Mouse (Mus musculus) cerebellum, adult 18-20 months (tissue): ENCODE results near the gene Hoxa11.
A peak's percentile ranks its signal among the peaks of the same experiment; 100 is the strongest.

ENCODE experiments used
- DNase-seq, 2 experiments: peaks; one replicate each; pipeline ENCODE4 v3.0.0; 2021

Gene Hoxa11

DNA sequence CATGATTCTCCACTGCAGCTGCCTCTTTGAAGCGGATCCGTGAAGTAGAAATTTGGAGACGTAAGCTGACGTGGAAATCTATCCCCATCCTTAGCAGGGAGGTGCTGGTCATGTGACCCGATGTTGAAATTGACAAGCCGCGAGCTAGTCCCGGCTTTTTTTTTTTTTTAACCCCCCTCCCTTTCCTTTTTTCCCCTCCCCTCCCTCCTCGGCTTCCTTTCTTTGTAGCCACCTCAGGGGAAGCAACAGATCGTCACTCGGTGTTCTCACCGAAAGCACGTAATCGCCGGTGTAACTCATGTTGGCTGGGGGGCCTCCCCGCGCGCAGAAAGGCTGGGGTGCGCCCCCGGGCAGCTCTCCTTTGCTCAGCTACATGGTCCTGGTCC, at the start of gene Hoxa11:
Gene Hoxa11, minus strand, starts transcription at position 54 of the 386 bp plus-strand sequence.
- DNase-seq: no peak

DNA sequence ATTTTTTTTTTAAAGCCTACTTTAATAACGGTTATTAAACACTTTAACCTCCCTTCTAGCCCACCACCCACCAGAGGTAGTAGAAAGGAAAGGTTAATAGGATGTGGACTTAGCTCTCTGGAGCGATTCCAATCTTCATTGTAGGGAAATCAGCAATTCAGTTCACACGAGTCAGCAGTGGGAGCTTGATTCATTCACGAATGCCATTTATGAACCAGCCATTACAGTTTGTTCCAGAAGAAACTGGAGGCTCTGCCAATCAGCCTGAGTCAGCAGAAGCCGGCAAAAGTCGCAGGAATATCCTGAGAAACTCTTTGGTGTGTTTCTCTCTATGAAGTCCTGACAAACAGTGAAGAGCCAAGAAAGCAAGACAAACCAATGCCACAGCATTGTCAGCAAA, 49.0 kb upstream of the Hoxa11 start:
- DNase-seq: no peak

DNA sequence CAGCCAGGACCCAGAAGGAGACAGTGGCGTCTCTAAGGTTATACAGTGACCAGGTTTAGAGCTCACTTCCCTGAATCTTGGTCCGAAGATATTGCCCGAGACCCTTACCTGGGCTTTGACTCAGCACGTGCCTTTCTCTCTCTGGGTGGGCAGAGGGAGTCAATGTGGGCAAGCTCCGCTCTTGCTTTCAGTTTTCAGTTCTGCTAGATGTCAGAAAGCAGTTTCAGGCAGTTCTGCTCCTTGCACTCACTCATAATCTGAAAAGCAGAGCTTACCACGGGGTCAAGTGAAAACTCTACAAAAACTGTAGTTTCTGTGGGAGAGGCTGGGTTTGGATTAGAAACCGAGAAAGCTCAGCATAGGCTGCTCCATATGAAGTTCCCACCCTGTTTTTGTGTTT, 46.7 kb upstream of the Hoxa11 start:
- DNase-seq: no peak

DNA sequence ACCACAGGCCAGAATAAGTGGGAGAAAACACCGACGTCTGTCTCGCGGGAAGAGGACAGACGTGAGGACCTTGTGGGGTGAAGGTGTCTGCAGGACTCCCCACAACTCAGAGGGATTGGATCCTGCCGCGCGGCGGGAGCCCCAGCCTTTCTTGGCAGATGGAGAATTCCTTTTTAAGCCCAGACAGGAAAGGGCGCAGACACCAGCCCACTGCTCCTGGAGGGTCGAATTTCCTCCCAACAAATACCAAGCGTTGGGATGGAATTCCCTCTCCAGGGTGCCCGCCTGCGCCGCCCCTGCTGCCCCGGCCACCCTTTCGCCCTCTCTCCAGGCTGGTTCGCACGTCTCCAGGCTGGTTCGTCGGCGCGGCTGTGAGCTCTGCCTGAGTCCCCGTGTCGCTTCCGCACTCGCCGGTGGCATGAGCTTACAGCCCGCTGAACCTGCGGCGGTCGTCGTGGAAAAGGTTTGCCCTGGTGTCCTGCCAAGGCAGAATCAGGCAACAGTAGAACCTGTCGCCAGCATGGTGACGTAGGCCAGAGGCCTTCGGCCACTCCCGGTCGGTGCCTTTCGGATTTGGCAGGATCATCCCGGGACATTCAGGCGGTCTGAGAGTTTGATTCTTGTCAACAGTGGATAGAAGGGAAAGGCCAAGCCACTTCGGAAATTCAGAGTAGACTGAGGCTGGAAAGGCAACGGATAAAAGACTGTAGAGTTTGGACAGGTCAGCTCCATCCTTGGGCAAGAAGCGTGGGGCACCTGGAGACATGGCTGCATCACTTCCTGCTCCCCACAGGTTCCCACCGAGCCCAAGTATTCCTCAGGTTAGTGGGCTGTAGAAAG, 45.6 kb upstream of the Hoxa11 start:
- no peak for DNase-seq

DNA sequence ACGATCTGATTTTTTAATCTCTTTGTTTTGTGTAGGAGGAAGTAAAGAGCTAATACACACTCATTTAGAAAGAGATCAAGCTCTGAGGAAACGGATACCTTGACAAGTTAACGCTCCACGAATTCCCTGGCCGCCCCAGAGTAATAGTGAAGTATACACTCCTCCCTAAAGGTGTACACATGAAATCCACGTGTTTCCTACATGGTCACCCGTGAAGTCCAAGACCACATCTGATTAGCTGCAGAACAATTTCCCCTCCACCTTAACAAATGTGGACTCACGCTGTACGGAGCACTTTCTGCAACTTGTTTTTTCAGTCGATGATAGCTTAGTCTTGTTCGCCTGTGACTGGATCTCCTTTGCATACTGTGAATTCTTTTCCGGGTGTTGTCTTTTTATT, 44.6 kb upstream of the Hoxa11 start:
- DNase-seq: no peak

DNA sequence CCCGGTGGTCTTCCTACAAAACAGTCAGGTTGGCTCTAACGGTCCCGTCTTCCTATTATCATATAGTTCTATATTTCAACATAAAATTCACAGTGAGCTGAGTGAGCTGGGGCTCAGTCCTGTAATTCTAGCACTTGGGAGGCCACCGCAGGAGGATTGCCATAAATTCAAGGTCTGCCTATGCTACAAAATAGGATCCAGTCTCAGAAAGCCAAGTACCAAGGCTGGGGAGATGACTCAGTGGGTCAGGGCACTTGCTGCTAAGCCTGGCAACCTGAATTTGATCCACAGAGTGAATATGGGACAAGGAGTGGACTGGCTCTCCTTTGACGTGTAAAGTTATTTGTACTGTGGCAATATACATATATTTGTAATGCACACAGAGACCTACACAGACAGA, 38.3 kb upstream of the Hoxa11 start:
- no peak for DNase-seq

DNA sequence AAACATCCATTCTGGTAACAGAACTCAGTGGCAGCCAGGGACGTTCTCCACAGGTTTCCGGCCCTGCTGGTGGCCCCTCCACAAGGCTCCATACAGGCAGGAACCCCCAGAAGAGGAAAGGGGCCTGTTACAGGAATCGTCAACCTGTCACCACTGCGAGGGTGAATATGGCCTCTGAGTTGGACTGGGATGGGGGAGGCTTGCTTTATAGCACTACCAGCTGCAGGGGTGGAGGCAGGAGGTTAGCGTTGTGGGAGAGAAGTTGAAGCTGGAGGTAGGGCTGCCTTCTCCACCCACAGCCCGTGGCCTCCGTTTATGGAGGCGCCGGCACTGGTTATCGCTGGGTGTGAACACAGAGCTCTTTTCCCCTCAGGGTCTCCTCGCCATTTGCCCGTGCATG, 35.5 kb upstream of the Hoxa11 start:
- DNase-seq: no peak

DNA sequence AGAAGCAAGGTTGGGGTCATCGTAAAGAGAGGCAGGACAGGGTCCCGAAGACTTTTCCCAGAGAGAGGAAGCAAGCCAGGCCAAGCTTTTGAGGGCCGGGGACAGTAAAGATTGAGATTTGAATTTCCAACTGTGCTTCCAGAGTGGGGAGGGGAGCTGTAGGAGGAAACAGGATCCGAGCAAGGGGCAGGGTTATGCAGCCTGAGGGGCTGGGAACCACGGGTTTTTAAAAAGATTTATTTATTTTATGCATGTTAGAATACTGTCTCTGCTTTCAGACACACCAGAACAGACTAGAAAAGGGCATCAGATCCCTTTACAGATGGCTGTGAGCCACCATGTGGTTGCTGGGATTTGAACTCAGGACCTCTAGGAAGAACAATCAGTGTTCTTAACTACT, 31.3 kb upstream of the Hoxa11 start:
- no peak for DNase-seq

GRCm38 (mm10) chr6:52276382-52276781, 30.8 kb upstream of the Hoxa11 start:
- no peak for DNase-seq

DNA sequence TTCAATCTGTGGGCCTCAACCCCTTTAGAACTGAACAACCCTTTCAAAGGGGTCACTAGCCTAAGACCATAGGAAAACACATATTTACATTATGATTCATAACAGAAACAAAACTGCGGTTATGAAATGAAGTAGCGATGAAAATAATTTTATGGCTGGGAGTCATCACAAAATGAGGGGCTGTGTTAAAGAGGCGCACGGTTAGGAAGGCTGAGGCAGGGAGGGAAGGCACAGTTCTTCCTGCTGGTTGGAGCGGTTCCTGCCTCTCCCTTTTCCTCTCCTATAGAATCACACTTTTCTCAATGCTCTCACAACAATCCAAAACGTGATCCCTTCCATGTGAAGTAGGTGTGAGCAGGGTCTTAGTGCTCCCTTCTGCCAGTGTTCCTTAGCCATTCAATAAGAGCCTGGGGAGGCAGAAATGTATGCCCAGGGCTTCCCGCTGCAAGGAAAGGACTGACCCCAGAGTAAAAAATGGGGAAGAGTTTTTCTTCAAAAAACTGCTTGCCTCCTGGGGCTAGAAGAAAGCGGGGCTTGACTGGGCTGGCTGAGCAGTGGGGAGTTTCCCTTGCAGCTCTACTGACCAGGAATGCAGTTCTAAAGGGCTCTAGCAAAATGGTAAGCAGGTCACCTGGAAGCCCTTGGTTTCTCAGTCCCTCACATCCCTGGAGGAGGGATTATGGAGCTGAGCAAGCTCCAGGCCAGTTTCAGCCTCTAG, 30.1 kb upstream of the Hoxa11 start:
- DNase-seq: no peak

DNA sequence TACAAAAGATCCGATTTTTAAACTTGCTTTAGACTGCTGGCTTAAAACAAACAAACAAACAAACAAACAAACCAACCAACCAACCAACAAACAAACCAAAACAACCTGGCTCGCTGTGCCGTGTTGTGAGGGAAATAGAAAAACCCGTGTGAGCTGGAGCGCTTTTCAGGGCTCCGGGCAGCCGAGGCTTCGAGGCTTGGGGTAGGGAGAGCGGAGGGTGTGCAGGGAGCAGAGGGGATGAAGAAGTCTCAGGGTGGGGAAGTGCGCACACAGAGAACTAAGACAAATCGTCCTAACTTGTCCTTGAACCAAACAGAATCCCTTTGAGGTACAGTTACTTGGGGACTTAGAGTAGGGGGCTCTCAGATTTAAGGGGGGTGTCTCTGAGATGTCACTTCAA, 29.0 kb upstream of the Hoxa11 start:
- DNase-seq: no peak

DNA sequence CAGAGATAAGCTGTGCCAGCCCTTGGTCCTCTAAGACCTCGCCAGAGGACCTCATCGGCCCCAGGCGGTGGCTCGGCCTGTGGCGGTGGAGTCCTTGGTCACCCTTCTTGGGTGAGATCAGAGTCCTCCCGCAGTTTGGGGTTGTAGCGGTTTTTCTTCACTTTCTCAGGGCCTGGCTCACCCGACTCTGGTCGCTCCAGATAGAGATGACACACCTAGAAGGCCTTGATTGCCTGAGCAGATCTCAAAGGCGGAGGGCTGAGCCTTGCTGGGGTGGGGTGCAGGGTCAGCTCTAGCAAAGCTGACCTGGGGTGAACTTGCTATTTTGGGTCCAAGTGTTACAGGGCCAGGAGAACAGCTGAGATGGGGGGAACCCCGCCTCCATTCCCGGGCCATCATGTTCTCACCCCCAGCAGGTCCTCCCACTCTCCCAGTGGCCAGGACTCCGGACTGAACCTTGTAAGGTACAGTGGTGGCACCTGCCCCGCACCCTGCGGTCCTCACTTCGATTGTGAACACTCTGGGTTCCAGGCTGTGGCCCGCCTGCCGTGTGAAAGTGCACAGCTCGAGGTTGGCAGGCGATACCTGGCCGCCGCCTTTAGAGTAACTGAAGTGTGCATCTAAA, 28.2 kb upstream of the Hoxa11 start:
- DNase-seq: no peak

DNA sequence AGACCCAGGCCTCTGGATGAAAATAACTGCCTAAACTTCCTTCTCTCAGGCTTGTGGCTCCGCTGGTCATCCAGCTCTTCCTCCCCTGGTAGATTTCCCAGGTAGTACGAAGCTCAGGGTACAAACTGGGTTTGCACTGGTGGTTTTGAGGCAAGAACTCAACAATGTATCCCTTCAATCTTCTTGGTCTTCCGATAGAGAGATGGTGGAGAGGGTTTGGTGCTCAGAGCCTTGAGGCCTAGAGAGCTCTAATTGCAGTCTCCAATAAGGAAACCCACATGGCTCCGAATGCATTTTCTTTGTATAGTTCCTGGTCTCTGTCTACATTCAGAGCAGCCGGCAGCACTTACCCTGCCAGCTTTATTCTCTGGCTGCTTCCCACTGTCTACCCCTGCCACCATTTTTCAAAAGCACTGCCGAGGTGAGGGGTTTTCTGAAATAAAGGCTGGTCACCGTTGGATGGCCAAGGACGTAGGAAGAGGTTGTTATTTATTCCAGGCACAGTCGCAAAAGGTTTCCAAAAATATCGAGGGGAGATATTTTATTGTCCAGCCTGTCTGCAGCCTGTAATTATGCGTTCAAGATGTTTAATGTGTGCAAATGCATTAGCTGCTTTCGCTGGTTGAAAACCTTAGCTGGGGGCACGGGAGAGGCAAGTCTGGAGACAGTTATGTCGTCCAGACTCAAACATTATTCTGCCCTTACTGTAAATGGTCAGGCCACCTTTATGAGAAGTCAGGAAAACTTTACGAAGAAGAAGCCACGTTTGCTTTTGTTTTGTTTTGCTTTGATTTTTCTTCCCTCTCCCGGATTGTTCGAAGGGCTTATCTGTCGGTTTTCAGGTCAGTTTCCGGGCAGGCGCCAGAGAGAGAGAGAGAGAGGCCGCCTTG, 27.4 kb upstream of the Hoxa11 start:
- no peak for DNase-seq

DNA sequence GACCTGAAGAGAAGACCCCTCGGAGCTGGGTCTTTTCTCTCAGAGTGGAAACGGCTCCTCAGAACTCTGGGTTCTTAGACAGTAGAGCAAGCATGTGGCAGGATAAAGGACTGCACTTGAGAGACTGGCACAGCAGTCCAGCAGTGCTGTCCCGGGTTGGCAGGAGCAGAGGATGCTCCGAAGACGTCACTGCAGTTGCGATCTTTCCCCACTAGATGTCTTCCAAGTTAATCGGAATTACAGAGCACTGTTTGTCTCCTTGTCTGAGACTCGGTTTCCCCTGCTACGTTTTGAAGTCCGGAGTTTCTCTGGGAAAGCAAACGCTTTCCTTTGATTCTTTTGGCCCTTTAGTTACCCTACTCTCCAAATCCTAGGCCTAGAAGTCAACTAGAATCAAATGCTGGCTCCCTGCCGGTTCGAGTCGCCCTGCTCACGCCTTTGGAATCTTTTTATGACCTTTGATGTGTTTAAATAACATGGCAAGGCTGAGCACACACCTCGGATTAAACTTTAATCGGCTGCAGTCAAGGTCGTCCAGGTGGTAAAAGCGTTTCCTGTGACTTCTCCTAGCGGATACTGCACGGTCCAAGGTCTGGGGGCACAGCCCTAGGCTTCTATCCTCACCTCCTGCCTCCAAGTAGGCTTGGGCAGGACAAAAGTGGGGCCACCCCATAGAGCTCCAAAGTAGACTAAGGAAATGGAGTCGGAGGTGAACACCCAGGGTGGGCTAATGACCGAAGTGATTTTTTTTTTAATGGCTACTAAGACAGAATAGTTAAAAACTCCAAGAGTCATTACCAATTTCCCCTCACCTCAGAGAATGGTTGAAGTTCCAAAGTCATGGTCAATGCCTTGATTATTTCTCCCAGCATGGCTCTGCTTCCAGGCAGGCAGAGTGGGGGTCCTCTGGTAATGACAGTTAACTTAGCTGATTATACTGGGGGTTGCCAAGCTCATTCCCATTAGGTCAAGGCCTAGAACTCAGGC, 25.2 kb upstream of the Hoxa11 start:
- DNase-seq: peak; percentile 52 to 53

GRCm38 (mm10) chr6:52268756-52269155, 23.1 kb upstream of the Hoxa11 start:
- DNase-seq: no peak

- DNase-seq: no peak
Measured at GRCm38 (mm10) chr6:52268341-52268740, 22.7 kb upstream of the Hoxa11 start.

DNA sequence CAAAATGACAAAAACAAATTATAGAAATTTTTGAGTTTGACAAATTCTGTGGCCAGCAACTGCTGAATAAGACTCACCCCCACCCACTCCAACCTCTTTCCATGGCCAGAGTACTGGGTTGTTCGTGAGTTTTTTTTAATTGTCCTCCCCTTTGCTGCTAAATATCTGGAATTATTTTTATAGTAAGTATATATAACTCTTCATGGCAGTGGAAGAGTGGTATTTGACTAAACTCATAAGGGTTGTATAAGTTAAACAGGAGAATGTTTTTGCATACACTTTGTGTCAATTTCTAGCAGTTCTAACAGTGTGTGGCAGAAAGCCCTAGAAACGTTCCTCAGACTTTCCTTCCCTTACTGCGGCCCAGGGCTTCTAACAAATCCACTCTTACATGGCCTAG, 22.1 kb upstream of the Hoxa11 start:
- DNase-seq: no peak

- no peak for DNase-seq
Measured at GRCm38 (mm10) chr6:52267221-52267620, 21.6 kb upstream of the Hoxa11 start.

DNA sequence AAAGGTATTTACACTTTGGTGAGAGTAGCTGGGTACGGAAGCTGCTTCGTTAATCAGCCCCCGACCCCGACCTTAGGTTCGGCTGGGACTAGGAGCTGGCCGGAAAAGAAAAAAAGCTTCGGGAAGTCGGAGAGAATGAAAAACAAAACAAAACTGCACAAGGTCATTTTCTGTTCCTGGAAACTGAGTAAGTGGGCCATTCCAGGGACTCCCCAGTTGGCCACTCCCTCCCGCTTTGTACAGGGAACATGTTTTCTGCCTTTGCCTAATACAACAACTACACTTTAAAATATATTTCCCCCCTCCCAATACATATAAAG, 21.0 kb upstream of the Hoxa11 start:
- DNase-seq: no peak

GRCm38 (mm10) chr6:52265913-52266665, 20.5 kb upstream of the Hoxa11 start:
- no peak for DNase-seq

DNA sequence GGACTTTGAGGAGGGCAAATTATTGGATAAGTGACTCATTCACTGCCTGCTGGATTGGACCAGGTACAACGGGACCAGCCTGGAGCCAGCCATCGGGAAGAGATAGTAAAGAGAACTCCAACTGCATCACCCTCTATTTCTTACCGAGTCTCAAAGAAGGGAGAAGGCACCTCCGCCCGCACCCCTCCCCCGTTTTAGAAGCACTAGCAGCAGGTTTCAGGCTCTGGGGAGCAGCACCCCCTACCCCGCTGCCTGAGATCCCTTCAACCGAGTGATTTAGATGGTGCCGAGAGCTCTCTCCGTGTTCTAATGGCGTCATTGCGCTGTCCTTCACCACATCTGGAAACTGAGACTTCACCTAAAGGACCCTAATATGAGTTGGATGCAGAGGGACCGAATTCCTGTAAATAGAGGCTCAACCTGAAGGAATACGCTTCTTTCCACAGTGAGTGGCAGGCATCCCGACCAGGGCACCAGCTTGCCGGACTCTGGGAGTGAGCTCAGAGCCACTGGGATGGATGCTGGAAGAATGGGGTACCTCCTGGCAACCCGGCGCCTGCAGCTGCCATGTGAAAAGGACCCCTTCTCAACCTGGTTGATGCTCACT, 19.8 kb upstream of the Hoxa11 start:
- no peak for DNase-seq
